Comparison of ENCODE assay signal across 21 mouse cellular contexts in genomic region chr15:85829470-85829869, GRCm38 (mm10). TPM values are rescaled to one million over a fixed set of nuclear protein-coding genes. Genes with fewer than 3 reads are reported as not detected.
DNase-seq lines count a peak whose midpoint lies in the region; ATAC-seq and TF ChIP-seq lines count a peak whose summit lies in the region.
"Had no signal": no experiment of that assay in that cellular context is flagged by ENCODE, and none has a peak within 500 bp of the region (broad histone marks: within the 10 kb centered on the region; RNA-seq: fewer than 3 reads in every experiment).

No protein-coding gene starts in this region.

- no peaks in the 10 kb centered on the region for H3K36me3 ChIP-seq in thymus, adult 2 months (ENCODE audit: control insufficient read depth, insufficient read depth, low read length)
- no peaks in the 10 kb centered on the region for H3K36me3 ChIP-seq in liver, embryonic 11.5 days (ENCODE audit: control insufficient read depth, insufficient read depth, low read length)
- no peaks in the 10 kb centered on the region for H3K36me3 ChIP-seq in liver, embryonic 16.5 days (ENCODE audit: control insufficient read depth, insufficient read depth)
- H3K36me3 ChIP-seq: embryonic facial prominence, embryonic 13.5 days; forebrain, embryonic 12.5 days; heart, embryonic 12.5 days; hindbrain, embryonic 12.5 days had no signal

- no peaks in the 10 kb centered on the region for H3K9me3 ChIP-seq in liver, embryonic 11.5 days (ENCODE audit: control insufficient read depth, low read length)
- no peaks in the 10 kb centered on the region for H3K9me3 ChIP-seq in liver, embryonic 16.5 days (replicated peaks; ENCODE audit: control insufficient read depth, low read length)
- H3K9me3 ChIP-seq: embryonic facial prominence, embryonic 13.5 days; forebrain, embryonic 12.5 days; heart, embryonic 12.5 days; hindbrain, embryonic 12.5 days had no signal

- TF ChIP-seq CTCF in thymus, adult 2 months (IDR thresholded peaks at IDR 0.05; ENCODE audit: borderline replicate concordance, control insufficient read depth, extremely low read depth, insufficient read depth, low read length, poor library complexity) = no peak

- no peak for DNase-seq in thymus, adult 2 months
- DNase-seq in thymus, adult 18-20 months = no peak
- no peak for DNase-seq in liver, embryonic 11.5 days (ENCODE audit: low spot score)
- no peak for DNase-seq in heart, adult 9 months (ENCODE audit: low spot score in 2 of 2)
- DNase-seq in heart, postnatal 14 days = no peak
- DNase-seq: adrenal gland, adult 8-10 months; adrenal gland, postnatal 36 days; cerebellum, adult 11 months; cerebellum, adult 8-10 months; cerebellum, postnatal 25 days; gastrocnemius, postnatal 14 days; heart, adult 2 months; heart, postnatal 4 days had no signal

- no peak overlapping the region for H3K9ac ChIP-seq in liver, embryonic 11.5 days (ENCODE audit: low read depth, low read length)
- H3K9ac ChIP-seq in liver, embryonic 16.5 days (ENCODE audit: low read depth, low read length) = no peak overlapping the region
- H3K9ac ChIP-seq: embryonic facial prominence, embryonic 13.5 days; forebrain, embryonic 12.5 days; heart, embryonic 12.5 days; hindbrain, embryonic 12.5 days had no signal

- H3K4me1 ChIP-seq in thymus, adult 2 months (replicated peaks; ENCODE audit: control insufficient read depth, insufficient read depth, low read length) = peaks cover 43% of the 10 kb centered on the region
- peaks cover 15% of the 10 kb centered on the region for H3K4me1 ChIP-seq in liver, embryonic 11.5 days (replicated peaks; ENCODE audit: control insufficient read depth, insufficient read depth, low read length)
- peaks cover 22% of the 10 kb centered on the region for H3K4me1 ChIP-seq in liver, embryonic 16.5 days (ENCODE audit: control insufficient read depth, low read depth, low read length)

- no peaks in the 10 kb centered on the region for H3K27me3 ChIP-seq in thymus, adult 2 months (ENCODE audit: control insufficient read depth, insufficient read depth, low read length)
- H3K27me3 ChIP-seq in liver, embryonic 11.5 days (replicated peaks; ENCODE audit: control insufficient read depth, insufficient read depth, low read length) = no peaks in the 10 kb centered on the region
- no peaks in the 10 kb centered on the region for H3K27me3 ChIP-seq in liver, embryonic 16.5 days (ENCODE audit: control insufficient read depth, insufficient read depth, low read depth, low read length)
- H3K27me3 ChIP-seq: embryonic facial prominence, embryonic 13.5 days; heart, embryonic 12.5 days; hindbrain, embryonic 12.5 days had no signal

- H3K4me3 ChIP-seq in thymus, adult 2 months (ENCODE audit: control insufficient read depth, insufficient read depth, low read length) = no peak overlapping the region
- no peak overlapping the region for H3K4me3 ChIP-seq in liver, embryonic 11.5 days (ENCODE audit: low read depth, low read length)
- H3K4me3 ChIP-seq in liver, embryonic 16.5 days (ENCODE audit: low read depth, low read length) = no peak overlapping the region
- H3K4me3 ChIP-seq: embryonic facial prominence, embryonic 13.5 days; forebrain, embryonic 12.5 days; heart, adult 2 months; heart, embryonic 12.5 days; hindbrain, embryonic 12.5 days had no signal

- WGBS in thymus, adult 2 months = 72% methylated on average over 5 of the region's 5 CpGs
- WGBS in liver, embryonic 11.5 days = 64% methylated on average over 5 of the region's 5 CpGs
- WGBS in liver, embryonic 16.5 days (ENCODE audit: insufficient replicate concordance) = 51% methylated on average over 5 of the region's 5 CpGs

- intact Hi-C loops in heart, postnatal 14 days (cut with DNase I) = no loop called here

- no peak for ATAC-seq in liver, embryonic 11.5 days (replicated peaks; ENCODE audit: low FRiP score)
- no peak for ATAC-seq in liver, embryonic 16.5 days (ENCODE audit: low read depth)
- no peak for ATAC-seq in cerebellum, adult (ENCODE audit: insufficient number of reproducible peaks, low FRiP score, low TSS enrichment)
- ATAC-seq: forebrain, embryonic 16.5 days; hindbrain, embryonic 16.5 days had no signal

- TF ChIP-seq POLR2A in thymus, adult 2 months (IDR thresholded peaks at IDR 0.05; ENCODE audit: control insufficient read depth, extremely low read depth, insufficient read depth, low read length, poor library complexity) = no peak

- H3K4me2 ChIP-seq in liver, embryonic 11.5 days = no peak overlapping the region
- H3K4me2 ChIP-seq in liver, embryonic 16.5 days (ENCODE audit: low read depth, low read length) = no peak overlapping the region
- H3K4me2 ChIP-seq: embryonic facial prominence, embryonic 13.5 days; forebrain, embryonic 12.5 days; heart, embryonic 12.5 days; hindbrain, embryonic 12.5 days had no signal

- H3K27ac ChIP-seq in thymus, adult 2 months (ENCODE audit: control insufficient read depth, insufficient read depth, low read length) = peak overlapping the region; percentile 0; the same call in 1 of the 2 replicates
- H3K27ac ChIP-seq in liver, embryonic 11.5 days (ENCODE audit: low read depth, low read length) = peak overlapping the region; percentile 2; the same call in 1 of the 2 replicates
- peak overlapping the region; percentile 6; the same call in 1 of the 2 replicates for H3K27ac ChIP-seq in liver, embryonic 16.5 days (ENCODE audit: low read length)
- H3K27ac ChIP-seq: embryonic facial prominence, embryonic 13.5 days; forebrain, embryonic 12.5 days; heart, adult 2 months; hindbrain, embryonic 12.5 days had no signal

RNA-seq across cellular contexts. Expression of gene Ttc38, which starts 2.6 kb away (rescaled TPM):
- polyA plus RNA-seq in thymus, adult 2 months (2012; rRNA removed) = 8.5 and 10.1 TPM in 2 replicates
- polyA plus RNA-seq in liver, embryonic 11.5 days (2014; fragmentation: Nextera tagmentation; extraction: Ambion mirVana) = 6.5 and 7.4 TPM in 2 replicates
- polyA plus RNA-seq in liver, embryonic 16.5 days (2015; fragmentation: Nextera tagmentation; extraction: Ambion mirVana) = 8.9 and 10.7 TPM in 2 replicates
- 10 to 100 TPM; 12.4 to 13.3 TPM for total RNA-seq in heart, postnatal 14 days (2021)

RNA-seq across cellular contexts. Expression of gene Pkdrej, which starts 7.9 kb away (rescaled TPM):
- polyA plus RNA-seq in thymus, adult 2 months (2012; rRNA removed) = 0.07 TPM in 1 of 2 replicates, not detected in the other
- polyA plus RNA-seq in liver, embryonic 11.5 days (2014; fragmentation: Nextera tagmentation; extraction: Ambion mirVana) = 0.11 and 0.21 TPM in 2 replicates
- polyA plus RNA-seq in liver, embryonic 16.5 days (2015; fragmentation: Nextera tagmentation; extraction: Ambion mirVana) = 0.09 TPM in 2 replicates
- total RNA-seq in heart, postnatal 14 days (2021) = 1 to 10 TPM; 2.0 to 2.1 TPM
- polyA plus RNA-seq: hindbrain, embryonic 12.5 days had no signal

RNA-seq across cellular contexts. Expression of gene Cdpf1, which starts 18.0 kb away (rescaled TPM):
- polyA plus RNA-seq in thymus, adult 2 months (2012; rRNA removed) = 43.8 and 49.3 TPM in 2 replicates
- polyA plus RNA-seq in liver, embryonic 11.5 days (2014; fragmentation: Nextera tagmentation; extraction: Ambion mirVana) = 43.1 and 49.7 TPM in 2 replicates
- 17.2 and 18.6 TPM in 2 replicates for polyA plus RNA-seq in liver, embryonic 16.5 days (2015; fragmentation: Nextera tagmentation; extraction: Ambion mirVana)
- total RNA-seq in heart, postnatal 14 days (2021) = 10 to 100 TPM; 31.0 to 33.8 TPM

RNA-seq across cellular contexts. Expression of gene Gtse1, which starts 30.1 kb away (rescaled TPM):
- polyA plus RNA-seq in thymus, adult 2 months (2012; rRNA removed) = 39.6 and 52.5 TPM in 2 replicates
- polyA plus RNA-seq in liver, embryonic 11.5 days (2014; fragmentation: Nextera tagmentation; extraction: Ambion mirVana) = 38.8 and 42.5 TPM in 2 replicates
- 23.0 TPM in 2 replicates for polyA plus RNA-seq in liver, embryonic 16.5 days (2015; fragmentation: Nextera tagmentation; extraction: Ambion mirVana)
- total RNA-seq in heart, postnatal 14 days (2021) = 1 to 10 TPM; 1.4 to 2.3 TPM

RNA-seq across cellular contexts. Expression of gene Trmu, which starts 49.6 kb away (rescaled TPM):
- polyA plus RNA-seq in thymus, adult 2 months (2012; rRNA removed) = 34.7 and 39.1 TPM in 2 replicates
- polyA plus RNA-seq in liver, embryonic 11.5 days (2014; fragmentation: Nextera tagmentation; extraction: Ambion mirVana) = 34.0 and 35.0 TPM in 2 replicates
- 15.4 and 15.5 TPM in 2 replicates for polyA plus RNA-seq in liver, embryonic 16.5 days (2015; fragmentation: Nextera tagmentation; extraction: Ambion mirVana)
- total RNA-seq in heart, postnatal 14 days (2021) = 10 to 100 TPM; 25.9 to 28.7 TPM
